Mouse (Mus musculus): ENCODE measurements at regions not wholly inside any gene's neighbourhood (a gene's known extent, or its start where the extent isn't known, plus 50 kb on each side); places are given as distances from the start of the nearest gene placed in this dataset.

DNA sequence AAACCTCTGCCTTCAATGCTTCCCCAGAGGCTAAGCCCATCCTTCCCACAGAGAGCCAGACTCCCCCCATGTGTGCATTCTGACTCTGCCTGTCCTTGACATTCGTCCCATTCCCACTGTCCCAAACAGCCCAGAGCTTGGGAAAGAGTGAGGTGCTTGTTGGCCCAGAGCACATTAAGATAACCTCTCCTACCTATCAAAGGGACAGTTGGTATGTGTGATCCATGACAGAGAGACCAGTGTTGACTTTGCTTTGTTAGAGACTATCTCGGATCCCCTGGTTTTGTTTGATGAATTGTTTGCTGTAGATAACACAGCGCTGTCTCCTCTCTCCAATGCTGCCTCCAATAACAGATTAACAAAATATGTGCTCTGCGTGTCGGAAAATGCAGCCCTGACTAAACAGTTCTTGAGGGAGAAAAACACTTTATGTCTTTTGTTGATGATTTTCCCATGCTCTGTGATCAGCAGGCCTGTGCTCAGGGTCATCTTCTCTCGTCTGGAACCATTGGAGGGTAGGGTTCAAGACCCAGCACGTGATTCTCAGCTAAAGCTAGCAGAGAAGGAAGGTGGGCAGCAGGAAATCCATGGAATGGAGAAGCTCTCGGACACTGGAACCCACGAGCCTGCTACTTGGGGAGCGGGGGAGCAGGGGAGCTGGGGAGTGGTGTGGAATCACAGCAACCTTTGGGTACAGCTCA is 217.2 kb upstream of the Clint1 start:
- TF ChIP-seq CTCF (IDR thresholded peaks at IDR 0.05; ENCODE audit: insufficient read depth, low read length) (no peak), POLR2A (IDR thresholded peaks at IDR 0.05; ENCODE audit: borderline replicate concordance, extremely low read depth, low read depth, low read length) (no peak)

Measured in lung, adult 2 months (tissue).